In the genomic region with DNA sequence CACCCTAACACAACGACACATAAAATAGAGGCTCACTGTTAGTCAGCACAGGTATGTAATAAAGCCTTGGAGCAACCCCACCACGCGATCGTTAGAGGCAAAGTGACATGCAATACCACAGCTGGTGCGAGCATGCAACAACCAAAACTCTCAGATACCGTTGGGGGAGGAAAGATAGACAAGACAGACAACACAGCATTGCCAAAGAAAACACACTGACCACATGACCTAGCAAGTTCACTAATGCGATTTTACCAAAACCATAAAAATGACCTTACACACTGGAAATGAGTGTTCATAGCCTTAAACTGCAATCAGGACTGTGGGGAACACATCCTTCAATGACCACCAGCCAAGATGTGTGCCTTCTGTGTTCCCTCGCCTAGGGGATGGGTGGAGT, we compare ENCODE assay signal across 26 mouse cellular contexts. TPM values are rescaled to one million over a fixed set of nuclear protein-coding genes. Genes with fewer than 3 reads are reported as not detected.
DNase-seq lines count a peak whose midpoint lies in the region; ATAC-seq and TF ChIP-seq lines count a peak whose summit lies in the region.
"Had no signal": no experiment of that assay in that cellular context is flagged by ENCODE, and none has a peak within 500 bp of the region (broad histone marks: within the 10 kb centered on the region; RNA-seq: fewer than 3 reads in every experiment).

No protein-coding gene starts in this region.

- H3K27me3 ChIP-seq in kidney, postnatal 0 days (ENCODE audit: insufficient read depth, low read length): no peaks in the 10 kb centered on the region
- no peaks in the 10 kb centered on the region for H3K27me3 ChIP-seq in liver, postnatal 0 days (ENCODE audit: insufficient read depth, low read length)
- no peaks in the 10 kb centered on the region for H3K27me3 ChIP-seq in liver, embryonic 11.5 days (replicated peaks; ENCODE audit: control insufficient read depth, insufficient read depth, low read length)
- no peaks in the 10 kb centered on the region for H3K27me3 ChIP-seq in C2C12 (ENCODE audit: control insufficient read depth, insufficient read depth, insufficient read length)
- no peaks in the 10 kb centered on the region for H3K27me3 ChIP-seq in myocyte (ENCODE audit: control insufficient read depth, insufficient read depth, insufficient read length)
- H3K27me3 ChIP-seq: embryonic facial prominence, embryonic 13.5 days; embryonic facial prominence, embryonic 15.5 days; forebrain, embryonic 12.5 days had no signal

- DNase-seq in kidney, postnatal 0 days (ENCODE audit: low spot score): peak; percentile 47
- no peak for DNase-seq in kidney, adult 8-10 months
- DNase-seq in liver, postnatal 0 days: no peak
- DNase-seq in liver, embryonic 11.5 days (ENCODE audit: low spot score): no peak
- DNase-seq in lung, adult 2 months: no peak
- no peak for DNase-seq in urinary bladder, adult 18-20 months (ENCODE audit: low spot score in 2 of 2)
- DNase-seq: adrenal gland, adult 8-10 months; adrenal gland, postnatal 14 days; adrenal gland, postnatal 36 days; B cell, adult 2 months; cerebellum, adult 11-12 months; cerebellum, adult 2 months; cerebellum, adult 9-11 months; cerebellum, postnatal 14 days; cerebellum, postnatal 36 days; embryo, embryonic 11 days; forebrain, postnatal 0 days had no signal

- H3K79me2 ChIP-seq in C2C12 (ENCODE audit: control insufficient read depth, insufficient read depth) (peaks cover 95% of the 10 kb centered on the region), myocyte (ENCODE audit: control insufficient read depth, insufficient read depth) (peaks cover 66% of the 10 kb centered on the region)

- H3K4me2 ChIP-seq in kidney, postnatal 0 days (ENCODE audit: low read length): no peak overlapping the region
- no peak overlapping the region; the same call in 1 of the 2 replicates for H3K4me2 ChIP-seq in liver, postnatal 0 days (ENCODE audit: low read depth, low read length)
- no peak overlapping the region for H3K4me2 ChIP-seq in liver, embryonic 11.5 days
- peak overlapping the region; percentile 35 for H3K4me2 ChIP-seq in myocyte (ENCODE audit: low read depth)
- H3K4me2 ChIP-seq: embryonic facial prominence, embryonic 13.5 days; embryonic facial prominence, embryonic 15.5 days; forebrain, embryonic 12.5 days had no signal

- H3K79me3 ChIP-seq in C2C12 (ENCODE audit: low read depth): peaks cover 35% of the 10 kb centered on the region

- TF ChIP-seq CTCF in kidney, postnatal 0 days (IDR thresholded peaks at IDR 0.05; ENCODE audit: low read depth): no peak
- no peak for TF ChIP-seq CTCF in liver, postnatal 0 days (IDR thresholded peaks at IDR 0.05; ENCODE audit: low read depth)
- no peak for TF ChIP-seq CTCF in C2C12 (IDR thresholded peaks at IDR 0.05; ENCODE audit: control insufficient read depth, insufficient read depth, insufficient read length)
- no peak for TF ChIP-seq CTCF in lung, adult 2 months (IDR thresholded peaks at IDR 0.05; ENCODE audit: insufficient read depth, low read length)

- 36% methylated on average over 8 of the region's 8 CpGs for WGBS in kidney, postnatal 0 days
- 70% methylated on average over 8 of the region's 8 CpGs for WGBS in liver, postnatal 0 days (ENCODE audit: insufficient replicate concordance)
- 81% methylated on average over 8 of the region's 8 CpGs for WGBS in liver, embryonic 11.5 days
- WGBS in lung, adult 2 months: 76% methylated on average over 8 of the region's 8 CpGs

- H3K4me1 ChIP-seq in kidney, postnatal 0 days (replicated peaks; ENCODE audit: insufficient read depth, low read length): no peaks in the 10 kb centered on the region
- H3K4me1 ChIP-seq in liver, postnatal 0 days (ENCODE audit: insufficient read depth): peaks cover 11% of the 10 kb centered on the region
- H3K4me1 ChIP-seq in liver, embryonic 11.5 days (replicated peaks; ENCODE audit: control insufficient read depth, insufficient read depth, low read length): peaks cover 5% of the 10 kb centered on the region; the same call in 1 of the 2 replicates
- H3K4me1 ChIP-seq in lung, adult 2 months (ENCODE audit: control insufficient read depth, insufficient read depth, low read length): no peaks in the 10 kb centered on the region
- H3K4me1 ChIP-seq: embryonic facial prominence, embryonic 13.5 days; forebrain, embryonic 12.5 days had no signal

- TF ChIP-seq EP300 in liver, postnatal 0 days (IDR thresholded peaks at IDR 0.05; ENCODE audit: low read depth): no peak

- no peak overlapping the region for H3K4me3 ChIP-seq in kidney, postnatal 0 days (replicated peaks; ENCODE audit: low read depth, low read length)
- no peak overlapping the region for H3K4me3 ChIP-seq in liver, postnatal 0 days (ENCODE audit: low read depth, low read length)
- H3K4me3 ChIP-seq in liver, embryonic 11.5 days (ENCODE audit: low read depth, low read length): no peak overlapping the region
- no peak overlapping the region for H3K4me3 ChIP-seq in C2C12 (ENCODE audit: insufficient read depth, poor library complexity, severe bottlenecking)
- no peak overlapping the region for H3K4me3 ChIP-seq in myocyte
- no peak overlapping the region for H3K4me3 ChIP-seq in lung, adult 2 months (replicated peaks; ENCODE audit: extremely low read depth, low read depth, low read length)
- H3K4me3 ChIP-seq: embryonic facial prominence, embryonic 13.5 days; embryonic facial prominence, embryonic 15.5 days; erythroblast, embryonic 14.5 days; forebrain, embryonic 10.5 days; forebrain, embryonic 12.5 days had no signal

- no peaks in the 10 kb centered on the region for H3K36me3 ChIP-seq in kidney, postnatal 0 days (ENCODE audit: insufficient read depth, low read length)
- peaks cover 9% of the 10 kb centered on the region; the same call in 1 of the 2 replicates for H3K36me3 ChIP-seq in liver, postnatal 0 days (replicated peaks; ENCODE audit: insufficient read depth, low read length)
- peaks cover 14% of the 10 kb centered on the region; the same call in 1 of the 2 replicates for H3K36me3 ChIP-seq in liver, embryonic 11.5 days (ENCODE audit: control insufficient read depth, insufficient read depth, low read length)
- H3K36me3 ChIP-seq in C2C12 (ENCODE audit: control insufficient read depth, insufficient read depth) (peaks cover 5% of the 10 kb centered on the region), myocyte (ENCODE audit: control insufficient read depth, insufficient read depth) (peaks cover 7% of the 10 kb centered on the region)

- H3K27ac ChIP-seq in kidney, postnatal 0 days: no peak overlapping the region
- H3K27ac ChIP-seq in liver, postnatal 0 days (ENCODE audit: low read depth): peak overlapping the region; percentile 52; the same call in 1 of the 2 replicates
- H3K27ac ChIP-seq in liver, embryonic 11.5 days (ENCODE audit: low read depth, low read length): no peak overlapping the region
- H3K27ac ChIP-seq: embryonic facial prominence, embryonic 13.5 days; embryonic facial prominence, embryonic 15.5 days; forebrain, embryonic 10.5 days; forebrain, embryonic 12.5 days had no signal

- H3K9me3 ChIP-seq in kidney, postnatal 0 days (replicated peaks; ENCODE audit: low read length): no peaks in the 10 kb centered on the region
- no peaks in the 10 kb centered on the region for H3K9me3 ChIP-seq in liver, postnatal 0 days (ENCODE audit: low read length)
- H3K9me3 ChIP-seq in liver, embryonic 11.5 days (ENCODE audit: control insufficient read depth, low read length): no peaks in the 10 kb centered on the region
- H3K9me3 ChIP-seq: embryonic facial prominence, embryonic 13.5 days; embryonic facial prominence, embryonic 15.5 days; forebrain, embryonic 10.5 days; forebrain, embryonic 12.5 days had no signal

- H3ac ChIP-seq in C2C12 (ENCODE audit: control insufficient read depth, insufficient read length, low read depth) (no peak overlapping the region), myocyte (ENCODE audit: control insufficient read depth, insufficient read length) (no peak overlapping the region)

- no peak overlapping the region for H3K9ac ChIP-seq in kidney, postnatal 0 days (ENCODE audit: low read depth, low read length)
- H3K9ac ChIP-seq in liver, postnatal 0 days (replicated peaks): no peak overlapping the region
- H3K9ac ChIP-seq in liver, embryonic 11.5 days (ENCODE audit: low read depth, low read length): no peak overlapping the region
- H3K9ac ChIP-seq: embryonic facial prominence, embryonic 13.5 days; embryonic facial prominence, embryonic 15.5 days; forebrain, embryonic 12.5 days; forebrain, postnatal 0 days had no signal

- no peak for TF ChIP-seq POLR2A in myocyte (IDR thresholded peaks at IDR 0.05; ENCODE audit: insufficient read length, low read depth)
- TF ChIP-seq POLR2A in lung, adult 2 months (IDR thresholded peaks at IDR 0.05; ENCODE audit: borderline replicate concordance, extremely low read depth, low read depth, low read length): no peak

- ATAC-seq in kidney, postnatal 0 days (replicated peaks; ENCODE audit: low FRiP score, low read depth): no peak
- ATAC-seq in liver, postnatal 0 days: peak; percentile 41; the same call in 1 of the 2 replicates
- ATAC-seq in liver, embryonic 11.5 days (replicated peaks; ENCODE audit: low FRiP score): no peak
- ATAC-seq: forebrain, embryonic 14.5 days; forebrain, postnatal 0 days had no signal

RNA-seq across cellular contexts. Expression of a gene that starts 8.3 kb away (rescaled TPM):
- 55.6 and 61.6 TPM in 2 replicates for polyA plus RNA-seq in kidney, postnatal 0 days (2015; fragmentation: Nextera tagmentation; extraction: Ambion mirVana)
- 47.5 and 53.6 TPM in 2 replicates for polyA plus RNA-seq in liver, postnatal 0 days (2015; fragmentation: Nextera tagmentation; extraction: Ambion mirVana)
- polyA plus RNA-seq in liver, embryonic 11.5 days (2014; fragmentation: Nextera tagmentation; extraction: Ambion mirVana): 45.2 and 46.8 TPM in 2 replicates
- polyA plus RNA-seq in C2C12 (2012; fragmentation: generic; extraction: Trizol) (40.3 TPM), myocyte (2012; fragmentation: generic; extraction: Trizol) (71.5 TPM)
- polyA plus RNA-seq in lung, adult 2 months (2012; rRNA removed): 36.3 and 39.2 TPM in 2 replicates

RNA-seq across cellular contexts. Expression of a gene that starts 12.6 kb away (rescaled TPM):
- polyA plus RNA-seq in kidney, postnatal 0 days (2015; fragmentation: Nextera tagmentation; extraction: Ambion mirVana): 30.3 and 32.9 TPM in 2 replicates
- 12.5 and 13.4 TPM in 2 replicates for polyA plus RNA-seq in liver, postnatal 0 days (2015; fragmentation: Nextera tagmentation; extraction: Ambion mirVana)
- 37.4 and 37.7 TPM in 2 replicates for polyA plus RNA-seq in liver, embryonic 11.5 days (2014; fragmentation: Nextera tagmentation; extraction: Ambion mirVana)
- 13.1 TPM for polyA plus RNA-seq in C2C12 (2012; fragmentation: generic; extraction: Trizol)
- polyA plus RNA-seq in myocyte (2012; fragmentation: generic; extraction: Trizol): 17.5 TPM
- polyA plus RNA-seq in lung, adult 2 months (2012; rRNA removed): 15.2 and 19.4 TPM in 2 replicates

RNA-seq across cellular contexts. Expression of a gene that starts 35.2 kb away (rescaled TPM):
- polyA plus RNA-seq in kidney, postnatal 0 days (2015; fragmentation: Nextera tagmentation; extraction: Ambion mirVana): 0.18 TPM in 1 of 2 replicates, not detected in the other
- polyA plus RNA-seq in liver, postnatal 0 days (2015; fragmentation: Nextera tagmentation; extraction: Ambion mirVana): not detected in 2 replicates
- 0.26 and 0.38 TPM in 2 replicates for polyA plus RNA-seq in liver, embryonic 11.5 days (2014; fragmentation: Nextera tagmentation; extraction: Ambion mirVana)
- 0.20 TPM for polyA plus RNA-seq in C2C12 (2012; fragmentation: generic; extraction: Trizol)
- polyA plus RNA-seq in myocyte (2012; fragmentation: generic; extraction: Trizol): not detected
- polyA plus RNA-seq in lung, adult 2 months (2012; rRNA removed): not detected in 2 replicates
- polyA plus RNA-seq: embryonic facial prominence, embryonic 11.5 days had no signal

RNA-seq across cellular contexts. Expression of a gene that starts 46.1 kb away (rescaled TPM):
- polyA plus RNA-seq in kidney, postnatal 0 days (2015; fragmentation: Nextera tagmentation; extraction: Ambion mirVana): 25.3 and 28.3 TPM in 2 replicates
- polyA plus RNA-seq in liver, postnatal 0 days (2015; fragmentation: Nextera tagmentation; extraction: Ambion mirVana): 8.4 and 8.7 TPM in 2 replicates
- 37.0 and 37.1 TPM in 2 replicates for polyA plus RNA-seq in liver, embryonic 11.5 days (2014; fragmentation: Nextera tagmentation; extraction: Ambion mirVana)
- polyA plus RNA-seq in C2C12 (2012; fragmentation: generic; extraction: Trizol) (32.5 TPM), myocyte (2012; fragmentation: generic; extraction: Trizol) (7.3 TPM)
- 0.37 and 1.4 TPM in 2 replicates for polyA plus RNA-seq in lung, adult 2 months (2012; rRNA removed)
